Mouse (Mus musculus) kidney, postnatal 0 days (tissue): ENCODE results near the gene Armh3. TPM values are rescaled to one million over a fixed set of nuclear protein-coding genes. Genes with fewer than 3 reads are reported as not detected.

Experiments used
- ATAC-seq: fragments of 200-750 bp; cut with Nextera tagmentation; replicated peaks from 2 replicates; pipeline ENCODE4 v1.8.0; 2017; ENCODE audit warnings: low read depth, moderate number of reproducible peaks, moderate TSS enrichment, moderate library complexity; ENCODE audit not compliant: low FRiP score
- DNase-seq: peaks from one replicate; pipeline ENCODE4 v3.0.0-alpha.2; 2016; ENCODE audit warnings: low spot score
- H3K27ac ChIP-seq: fragments of 300-500 bp; sonication (generic); 2 replicates; pipeline ENCODE4 v1.5.1; 2014; ENCODE audit warnings: mild to moderate bottlenecking
- H3K27me3 ChIP-seq: fragments of 300-500 bp; sonication (generic); 2 replicates; pipeline ENCODE4 v1.6.1; 2014; ENCODE audit warnings: low read length, mixed read lengths; ENCODE audit not compliant: insufficient read depth
- H3K36me3 ChIP-seq: fragments of 300-500 bp; sonication (generic); 2 replicates; pipeline ENCODE4 v1.6.1; 2014; ENCODE audit warnings: low read length, mixed read lengths; ENCODE audit not compliant: insufficient read depth
- H3K4me1 ChIP-seq: fragments of 300-500 bp; sonication (generic); replicated peaks from 2 replicates; pipeline ENCODE4 v1.6.1; 2014; ENCODE audit warnings: antibody characterized with exemption, low read length, mixed read lengths; ENCODE audit not compliant: insufficient read depth
- H3K4me2 ChIP-seq: fragments of 300-500 bp; sonication (generic); 2 replicates; pipeline ENCODE4 v1.6.1; 2014; ENCODE audit warnings: mild to moderate bottlenecking, low read length, moderate library complexity, mixed read lengths
- H3K4me3 ChIP-seq: fragments of 300-500 bp; sonication (generic); replicated peaks from 2 replicates; pipeline ENCODE4 v1.5.1; 2014; ENCODE audit warnings: low read depth, low read length
- H3K9ac ChIP-seq: fragments of 300-500 bp; sonication (generic); 2 replicates; pipeline ENCODE4 v1.6.1; 2014; ENCODE audit warnings: low read depth, low read length
- H3K9me3 ChIP-seq: fragments of 300-500 bp; sonication (generic); replicated peaks from 2 replicates; pipeline ENCODE4 v1.6.1; 2016; ENCODE audit warnings: low read length, inconsistent platforms, mixed read lengths
- CTCF ChIP-seq: IDR thresholded peaks from 2 replicates; pipeline ENCODE4 v1.5.1; 2016; ENCODE audit warnings: antibody characterized with exemption, low read depth, mild to moderate bottlenecking, moderate library complexity
- WGBS: fragments of 180-500 bp; shearing (Covaris S2); extraction: QIAGEN DNeasy Blood & Tissue Kit; methylation state at CpG from one replicate; pipeline ENCODE4 v1.1.7; 2014; 5-methylcytosine and 5-hydroxymethylcytosine counted together
- polyA plus RNA-seq: library from polyadenylated mRNA; unstranded; fragments of >200 nt; fragmentation: Nextera tagmentation; extraction: Ambion mirVana; gene quantifications from 2 replicates; pipeline ENCODE4 v1.2.1, GENCODE M21; 2015

The Armh3 gene
- polyA plus RNA-seq, 1 experiment from 2014 or later = 13.2 TPM

DNA sequence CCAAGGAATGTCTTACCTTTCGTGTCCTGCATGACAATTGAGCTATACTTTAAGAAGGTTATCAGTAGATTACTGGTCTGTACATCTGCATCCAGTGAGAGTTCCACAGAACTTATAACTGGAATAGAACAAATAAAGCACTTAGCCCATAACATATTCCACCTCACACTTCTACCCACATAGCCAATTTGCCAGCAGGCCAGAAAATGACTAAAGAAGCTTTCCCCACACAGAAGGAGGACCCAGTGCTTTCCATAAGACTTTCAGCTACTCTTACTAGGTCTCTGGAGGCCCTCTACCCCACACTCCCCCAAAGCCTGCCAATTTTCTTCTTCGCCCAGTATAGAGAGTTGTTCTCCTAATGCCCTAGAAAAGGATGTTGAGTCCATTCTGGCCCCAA is 52.3 kb downstream of the Armh3 start:
- no peak for TF ChIP-seq CTCF
- Histone ChIP-seq H3K9ac (no peak overlapping the region), H3K4me2 (no peak overlapping the region), H3K27me3 (no peaks in the 10 kb centered on the region), H3K27ac (no peak overlapping the region), H3K9me3 (no peaks in the 10 kb centered on the region), H3K4me3 (no peak overlapping the region), H3K4me1 (no peaks in the 10 kb centered on the region), H3K36me3 (0 out of 2 replicates have a peak, but pooled peaks cover 14% of the 10 kb centered on the region)
- WGBS = 91% methylated on average over 2 of the region's 2 CpGs
- ATAC-seq (no peak), DNase-seq (no peak)

DNA sequence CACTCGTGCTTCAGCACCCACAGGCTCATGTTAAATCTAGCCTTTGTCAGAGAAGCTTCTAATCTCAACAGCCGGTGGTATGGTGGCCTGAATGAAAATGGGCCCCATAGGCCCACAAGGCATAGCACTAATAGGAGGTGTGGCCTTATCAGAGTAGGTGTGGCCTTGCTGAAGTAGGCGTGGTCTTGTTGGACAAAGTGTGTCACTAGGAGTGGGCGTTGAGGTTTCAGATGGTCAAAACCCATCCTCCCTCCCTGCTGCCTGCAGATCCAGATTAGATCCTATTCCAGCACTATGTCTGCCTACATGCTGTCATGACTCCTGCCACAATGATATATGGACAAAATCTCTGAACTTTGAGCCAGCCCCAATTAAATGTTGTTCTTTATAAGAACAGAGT is 54.5 kb downstream of the Armh3 start:
- 0 out of 2 replicates have a peak, but pooled peaks cover 5% of the 10 kb centered on the region for H3K36me3 ChIP-seq
- H3K4me2 ChIP-seq = no peak overlapping the region
- H3K9me3 ChIP-seq = no peaks in the 10 kb centered on the region
- no peak overlapping the region for H3K4me3 ChIP-seq
- H3K9ac ChIP-seq = no peak overlapping the region
- no peak for TF ChIP-seq CTCF
- 79% methylated on average over 4 of the region's 4 CpGs for WGBS
- DNase-seq (no peak), ATAC-seq (no peak)
- H3K27ac ChIP-seq = no peak overlapping the region
- H3K27me3 ChIP-seq = no peaks in the 10 kb centered on the region
- no peaks in the 10 kb centered on the region for H3K4me1 ChIP-seq

DNA sequence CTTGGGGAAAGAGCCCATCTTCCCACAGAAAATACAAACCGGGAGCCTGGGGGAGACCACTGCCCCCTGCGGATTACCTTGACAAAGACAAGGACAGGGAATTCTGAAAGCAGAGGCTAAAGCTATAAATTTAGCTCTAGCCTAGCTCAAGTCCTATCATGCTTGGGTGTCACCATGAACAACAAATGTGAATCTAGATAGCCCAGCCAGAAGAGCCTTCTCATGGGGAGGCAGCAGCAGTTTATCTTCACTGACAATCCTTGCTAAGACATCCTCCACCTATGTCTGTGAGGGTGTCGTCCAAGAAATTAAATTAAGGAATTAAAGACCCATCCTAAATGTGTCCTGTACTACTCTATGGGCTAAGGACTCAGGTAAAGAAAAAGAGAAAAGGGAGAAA is 60.2 kb downstream of the Armh3 start:
- WGBS = 29% methylated on average over 3 of the region's 3 CpGs
- Histone ChIP-seq H3K27ac (no peak overlapping the region), H3K27me3 (no peaks in the 10 kb centered on the region), H3K4me1 (no peaks in the 10 kb centered on the region), H3K4me3 (no peak overlapping the region), H3K9me3 (no peaks in the 10 kb centered on the region), H3K36me3 (0 out of 2 replicates have a peak, but pooled peaks cover 5% of the 10 kb centered on the region), H3K9ac (no peak overlapping the region), H3K4me2 (no peak overlapping the region)
- peak; percentile 47 for DNase-seq
- no peak; the same call in 1 of the 2 replicates for TF ChIP-seq CTCF
- no peak for ATAC-seq

DNA sequence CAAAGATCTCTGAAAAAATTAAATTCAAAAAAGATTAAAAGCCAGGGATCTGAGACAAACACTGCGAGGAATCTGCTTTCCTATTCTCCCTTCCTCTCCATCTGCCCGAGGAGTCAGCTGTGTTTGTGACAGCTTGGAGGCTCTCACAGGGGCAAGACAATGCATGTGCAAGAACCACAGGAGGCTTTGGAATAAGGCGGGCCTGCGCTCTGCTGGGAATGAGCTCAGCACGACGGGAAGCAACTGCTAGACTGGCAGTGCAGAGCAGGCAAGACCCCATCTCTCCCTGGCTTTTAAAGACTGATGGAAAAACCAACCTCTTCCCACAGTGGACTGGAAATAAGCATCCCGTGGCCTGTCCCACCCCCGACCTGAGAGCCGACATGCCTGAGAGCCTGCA is 60.8 kb downstream of the Armh3 start:
- no peak overlapping the region for H3K9ac ChIP-seq
- H3K4me3 ChIP-seq = no peak overlapping the region
- no peaks in the 10 kb centered on the region for H3K27me3 ChIP-seq
- no peaks in the 10 kb centered on the region for H3K9me3 ChIP-seq
- 0 out of 2 replicates have a peak, but pooled peaks cover 5% of the 10 kb centered on the region for H3K36me3 ChIP-seq
- no peak for TF ChIP-seq CTCF
- no peaks in the 10 kb centered on the region for H3K4me1 ChIP-seq
- H3K4me2 ChIP-seq = no peak overlapping the region
- ATAC-seq (no peak), DNase-seq (no peak)
- WGBS = 38% methylated on average over 9 of the region's 9 CpGs
- no peak overlapping the region for H3K27ac ChIP-seq

DNA sequence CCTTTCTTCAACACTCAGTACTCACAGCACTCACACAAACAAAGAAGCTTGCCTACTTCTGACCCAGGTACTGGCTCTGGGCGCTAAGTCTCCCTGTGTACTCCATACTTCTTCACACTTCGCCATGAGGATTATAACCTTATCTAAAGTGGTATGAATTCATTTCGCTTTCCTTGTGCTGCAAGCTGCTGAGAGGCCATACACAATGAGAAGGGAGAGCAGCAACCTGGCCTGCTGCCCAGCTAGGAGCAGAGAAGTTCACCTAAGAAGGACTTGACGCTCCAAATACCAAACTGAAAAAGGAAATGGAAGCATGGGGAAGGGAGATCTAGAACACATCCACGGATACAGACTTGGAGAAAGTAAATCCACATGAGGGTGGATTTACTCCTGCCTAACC is 71.1 kb downstream of the Armh3 start:
- H3K27ac ChIP-seq = no peak overlapping the region
- DNase-seq = no peak
- 74% methylated on average over 5 of the region's 5 CpGs for WGBS

DNA sequence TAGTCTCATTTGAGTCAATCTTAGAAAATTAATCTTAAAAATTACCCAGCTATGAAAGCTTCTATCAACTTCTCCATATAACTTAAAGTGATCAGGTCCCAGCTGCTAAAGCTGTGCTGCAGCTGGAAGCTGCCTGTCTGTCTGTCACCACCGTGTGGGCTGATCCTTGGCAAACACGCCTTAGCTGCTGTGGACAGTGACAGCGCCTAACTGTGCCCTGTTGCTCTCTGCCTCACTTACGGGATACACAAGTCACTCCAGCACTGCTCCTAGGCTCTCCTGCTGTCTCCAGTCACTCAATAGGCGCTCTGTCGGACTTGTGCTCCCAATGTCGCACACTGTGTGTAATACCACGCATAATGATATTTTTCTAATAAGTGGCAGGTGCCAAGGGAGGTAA is 71.9 kb downstream of the Armh3 start:
- Histone ChIP-seq H3K9ac (no peak overlapping the region), H3K4me1 (no peaks in the 10 kb centered on the region), H3K4me2 (no peak overlapping the region), H3K27ac (no peak overlapping the region), H3K36me3 (peaks cover 8% of the 10 kb centered on the region; the same call in 1 of the 2 replicates), H3K9me3 (no peaks in the 10 kb centered on the region), H3K4me3 (no peak overlapping the region), H3K27me3 (no peaks in the 10 kb centered on the region)
- TF ChIP-seq CTCF = no peak
- no peak for DNase-seq
- no peak for ATAC-seq
- 84% methylated on average over 8 of the region's 8 CpGs for WGBS

More for the DNA sequence above, 71.1 kb downstream of the Armh3 start:
- no peak for TF ChIP-seq CTCF
- Histone ChIP-seq H3K4me3 (no peak overlapping the region), H3K9ac (no peak overlapping the region), H3K36me3 (peaks cover 14% of the 10 kb centered on the region), H3K4me2 (no peak overlapping the region), H3K4me1 (no peaks in the 10 kb centered on the region), H3K9me3 (no peaks in the 10 kb centered on the region), H3K27me3 (no peaks in the 10 kb centered on the region)
- ATAC-seq = no peak
